Mouse (Mus musculus): ENCODE data around the gene Arid3b. TPM values are rescaled to one million over a fixed set of nuclear protein-coding genes. Genes with fewer than 3 reads are reported as not detected.
A peak's percentile ranks its signal among the peaks of the same experiment; 100 is the strongest.

The Arid3b gene
- polyA plus RNA-seq, 1 experiment from 2014 or later = 9.1 TPM

GRCm38 (mm10) chr9:57861951-57862471 lies 25.4 kb upstream of the Arid3b start:
- Histone ChIP-seq H3K27ac (no peak overlapping the region), H3K4me2 (no peak overlapping the region), H3K4me1 (no peaks in the 10 kb centered on the region), H3K4me3 (replicated peaks) (no peak overlapping the region), H3K36me3 (no peaks in the 10 kb centered on the region), H3K27me3 (peaks cover 14% of the 10 kb centered on the region; the same call in 1 of the 2 replicates), H3K9ac (no peak overlapping the region), H3K9me3 (replicated peaks) (no peaks in the 10 kb centered on the region)
- WGBS = 47% methylated on average over 9 of the region's 9 CpGs
- no peak for ATAC-seq (replicated peaks; ENCODE audit: low FRiP score)

- no peak overlapping the region for H3K9ac ChIP-seq
- no peak for ATAC-seq (replicated peaks; ENCODE audit: low FRiP score)
- H3K27me3 ChIP-seq = 0 out of 2 replicates have a peak, but pooled peaks cover 5% of the 10 kb centered on the region
- H3K27ac ChIP-seq = no peak overlapping the region
- 81% methylated on average over 2 of the region's 2 CpGs for WGBS
- H3K36me3 ChIP-seq = no peaks in the 10 kb centered on the region
- no peak overlapping the region for H3K4me2 ChIP-seq
- no peaks in the 10 kb centered on the region for H3K4me1 ChIP-seq
- H3K9me3 ChIP-seq (replicated peaks) = no peaks in the 10 kb centered on the region
- no peak overlapping the region for H3K4me3 ChIP-seq (replicated peaks)
Measured at GRCm38 (mm10) chr9:57856456-57856855, 19.9 kb upstream of the Arid3b start.

GRCm38 (mm10) chr9:57854280-57854679 lies 17.7 kb upstream of the Arid3b start:
- no peaks in the 10 kb centered on the region for H3K4me1 ChIP-seq
- ATAC-seq (replicated peaks; ENCODE audit: low FRiP score) = no peak
- no peaks in the 10 kb centered on the region for H3K27me3 ChIP-seq
- no peaks in the 10 kb centered on the region for H3K36me3 ChIP-seq
- no peak overlapping the region for H3K27ac ChIP-seq
- no peak overlapping the region for H3K4me2 ChIP-seq
- no peak overlapping the region for H3K4me3 ChIP-seq (replicated peaks)
- no peak overlapping the region for H3K9ac ChIP-seq
- no peaks in the 10 kb centered on the region for H3K9me3 ChIP-seq (replicated peaks)

- no peak overlapping the region for H3K4me3 ChIP-seq (replicated peaks)
- no peak overlapping the region for H3K9ac ChIP-seq
- H3K4me1 ChIP-seq = peaks cover 30% of the 10 kb centered on the region
- peaks cover 17% of the 10 kb centered on the region for H3K27me3 ChIP-seq
- no peak overlapping the region for H3K27ac ChIP-seq
- H3K36me3 ChIP-seq = no peaks in the 10 kb centered on the region
- ATAC-seq (replicated peaks; ENCODE audit: low FRiP score) = no peak
- H3K4me2 ChIP-seq = no peak overlapping the region
- H3K9me3 ChIP-seq (replicated peaks) = no peaks in the 10 kb centered on the region
- 86% methylated on average over 2 of the region's 2 CpGs for WGBS
Measured at GRCm38 (mm10) chr9:57839032-57839431, 2.4 kb upstream of the Arid3b start.

- no peak for ATAC-seq (replicated peaks; ENCODE audit: low FRiP score)
- H3K4me3 ChIP-seq (replicated peaks) = peak overlapping the region; percentile 75
- H3K4me2 ChIP-seq = peak overlapping the region; percentile 86
- peak overlapping the region; percentile 75 for H3K27ac ChIP-seq
- H3K9ac ChIP-seq = peak overlapping the region; percentile 63
- no peaks in the 10 kb centered on the region for H3K9me3 ChIP-seq (replicated peaks)
- no peaks in the 10 kb centered on the region for H3K36me3 ChIP-seq
- H3K4me1 ChIP-seq = peaks cover 48% of the 10 kb centered on the region
- under 1% methylated on average over 22 of the region's 22 CpGs for WGBS
- H3K27me3 ChIP-seq = peaks cover 35% of the 10 kb centered on the region
Measured at GRCm38 (mm10) chr9:57835841-57836514, 615 bp downstream of the Arid3b start.

GRCm38 (mm10) chr9:57834629-57835417 lies 1.8 kb downstream of the Arid3b start:
- no peak for ATAC-seq (replicated peaks; ENCODE audit: low FRiP score)
- H3K9me3 ChIP-seq (replicated peaks) = no peaks in the 10 kb centered on the region
- H3K9ac ChIP-seq = no peak overlapping the region
- peaks cover 38% of the 10 kb centered on the region for H3K27me3 ChIP-seq
- H3K27ac ChIP-seq = peak overlapping the region; percentile 57; the same call in 1 of the 2 replicates
- H3K4me3 ChIP-seq (replicated peaks) = peak overlapping the region; percentile 75
- H3K36me3 ChIP-seq = no peaks in the 10 kb centered on the region
- peak overlapping the region; percentile 86 for H3K4me2 ChIP-seq
- 15% methylated on average over 11 of the region's 11 CpGs for WGBS
- peaks cover 58% of the 10 kb centered on the region for H3K4me1 ChIP-seq

- H3K9ac ChIP-seq = no peak overlapping the region
- WGBS = 61% methylated on average over 9 of the region's 9 CpGs
- peak overlapping the region; percentile 86; the same call in 1 of the 2 replicates for H3K4me2 ChIP-seq
Measured at GRCm38 (mm10) chr9:57833762-57834471, 2.7 kb downstream of the Arid3b start.

GRCm38 (mm10) chr9:57831267-57832082 lies 5.1 kb downstream of the Arid3b start:
- H3K4me2 ChIP-seq = peak overlapping the region; percentile 48
- H3K9ac ChIP-seq = no peak overlapping the region
- H3K4me1 ChIP-seq = peaks cover 66% of the 10 kb centered on the region
- H3K27ac ChIP-seq = peak overlapping the region; percentile 73
- 3% methylated on average over 24 of the region's 24 CpGs for WGBS
- H3K27me3 ChIP-seq = peaks cover 63% of the 10 kb centered on the region
- H3K9me3 ChIP-seq (replicated peaks) = no peaks in the 10 kb centered on the region
- H3K36me3 ChIP-seq = no peaks in the 10 kb centered on the region
- ATAC-seq (replicated peaks; ENCODE audit: low FRiP score) = peak; percentile 96
- H3K4me3 ChIP-seq (replicated peaks) = no peak overlapping the region; the same call in 1 of the 2 replicates

More at GRCm38 (mm10) chr9:57833762-57834471, 2.7 kb downstream of the Arid3b start:
- no peak overlapping the region; the same call in 1 of the 2 replicates for H3K4me3 ChIP-seq (replicated peaks)
- peaks cover 67% of the 10 kb centered on the region for H3K4me1 ChIP-seq
- peaks cover 47% of the 10 kb centered on the region for H3K27me3 ChIP-seq
- no peak for ATAC-seq (replicated peaks; ENCODE audit: low FRiP score)
- H3K27ac ChIP-seq = no peak overlapping the region
- no peaks in the 10 kb centered on the region for H3K36me3 ChIP-seq
- no peaks in the 10 kb centered on the region for H3K9me3 ChIP-seq (replicated peaks)

GRCm38 (mm10) chr9:57829812-57830557 lies 6.6 kb downstream of the Arid3b start:
- Histone ChIP-seq H3K9me3 (replicated peaks) (no peaks in the 10 kb centered on the region), H3K27ac (no peak overlapping the region), H3K4me1 (peaks cover 51% of the 10 kb centered on the region), H3K27me3 (peaks cover 56% of the 10 kb centered on the region), H3K36me3 (no peaks in the 10 kb centered on the region), H3K4me2 (no peak overlapping the region), H3K9ac (no peak overlapping the region), H3K4me3 (replicated peaks) (no peak overlapping the region)
- ATAC-seq (replicated peaks; ENCODE audit: low FRiP score) = no peak
- 55% methylated on average over 6 of the region's 6 CpGs for WGBS

- no peak overlapping the region for H3K4me2 ChIP-seq
- H3K9me3 ChIP-seq (replicated peaks) = no peaks in the 10 kb centered on the region
- 93% methylated on average over 1 of the region's 1 CpGs for WGBS
- peaks cover 17% of the 10 kb centered on the region for H3K27me3 ChIP-seq
- no peak for ATAC-seq (replicated peaks; ENCODE audit: low FRiP score)
- no peak overlapping the region for H3K9ac ChIP-seq
- H3K4me1 ChIP-seq = peaks cover 14% of the 10 kb centered on the region
- H3K27ac ChIP-seq = no peak overlapping the region
- no peak overlapping the region for H3K4me3 ChIP-seq (replicated peaks)
- H3K36me3 ChIP-seq = no peaks in the 10 kb centered on the region
Measured at GRCm38 (mm10) chr9:57823397-57823796, 13.2 kb downstream of the Arid3b start.

Data from kidney, embryonic 15.5 days (tissue).